Mouse (Mus musculus) G1E (cell line): ENCODE measurements at regions not wholly inside any gene's neighbourhood (a gene's known extent, or its start where the extent isn't known, plus 50 kb on each side); places are given as distances from the start of the nearest gene placed in this dataset.

Source experiments
- CTCF ChIP-seq: IDR thresholded peaks from 2 replicates; pipeline ENCODE4 v1.5.1; 2012; ENCODE audit warnings: low read depth, low read length, inconsistent platforms, mixed read lengths
- GATA2 ChIP-seq: IDR thresholded peaks from 2 replicates; pipeline ENCODE4 v1.6.1; 2012; ENCODE audit warnings: low read depth, low read length, inconsistent platforms, borderline replicate concordance
- TAL1 ChIP-seq: conservative IDR thresholded peaks from 2 replicates; pipeline ENCODE4 v1.6.1; 2012; ENCODE audit warnings: low read depth, low read length, inconsistent platforms, mixed read lengths

DNA sequence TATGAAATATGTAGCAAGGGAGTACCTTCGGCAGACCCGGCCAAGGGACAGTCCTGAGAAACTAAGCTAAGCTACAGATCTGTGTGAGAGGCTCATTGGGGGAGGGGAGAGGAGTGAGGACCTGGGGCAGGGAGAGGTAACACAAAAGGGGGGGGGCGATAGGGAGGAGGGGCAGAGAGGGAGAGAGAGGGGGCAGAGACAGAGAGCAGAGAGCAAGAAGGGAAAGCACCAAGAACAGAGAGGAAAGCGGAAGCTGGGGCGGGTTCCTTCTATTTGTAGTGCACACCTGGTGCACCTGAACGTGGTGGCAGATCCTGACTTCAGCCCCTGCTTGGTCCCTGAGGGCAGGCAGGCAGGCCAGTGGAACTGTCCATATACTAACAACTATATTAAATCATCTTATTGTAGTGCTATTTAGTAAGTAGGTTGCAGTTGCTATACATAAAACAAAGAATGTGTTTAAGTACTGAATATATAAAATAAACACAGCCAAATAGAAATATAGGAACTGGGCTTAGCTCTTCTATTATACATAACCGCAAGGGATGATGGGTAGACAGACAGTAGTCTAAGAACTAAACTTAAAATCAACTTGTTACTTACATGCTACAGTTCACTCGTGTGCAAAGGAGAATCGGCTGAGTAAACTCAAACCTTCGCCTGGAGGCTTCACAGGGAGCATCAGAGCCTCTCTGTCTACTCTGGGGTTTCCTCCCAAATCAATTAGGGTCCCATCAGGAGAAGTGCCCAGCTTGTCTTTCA lies 59.6 kb upstream of the D1Pas1 start:
- no peak for TF ChIP-seq CTCF
- TF ChIP-seq TAL1 = no peak
- no peak for TF ChIP-seq GATA2
